Mouse (Mus musculus) lung, postnatal 14 days (tissue): ENCODE data around the gene Pde10a.
"Not testable (repeated sequence)": the region's sequence is repeated elsewhere in the genome, so short reads cannot be mapped to it uniquely, and the experiment has no call there.

ENCODE experiments used
- DNase-seq: peaks from one replicate; pipeline ENCODE4 v3.0.0; 2021

Pde10a gene

DNA sequence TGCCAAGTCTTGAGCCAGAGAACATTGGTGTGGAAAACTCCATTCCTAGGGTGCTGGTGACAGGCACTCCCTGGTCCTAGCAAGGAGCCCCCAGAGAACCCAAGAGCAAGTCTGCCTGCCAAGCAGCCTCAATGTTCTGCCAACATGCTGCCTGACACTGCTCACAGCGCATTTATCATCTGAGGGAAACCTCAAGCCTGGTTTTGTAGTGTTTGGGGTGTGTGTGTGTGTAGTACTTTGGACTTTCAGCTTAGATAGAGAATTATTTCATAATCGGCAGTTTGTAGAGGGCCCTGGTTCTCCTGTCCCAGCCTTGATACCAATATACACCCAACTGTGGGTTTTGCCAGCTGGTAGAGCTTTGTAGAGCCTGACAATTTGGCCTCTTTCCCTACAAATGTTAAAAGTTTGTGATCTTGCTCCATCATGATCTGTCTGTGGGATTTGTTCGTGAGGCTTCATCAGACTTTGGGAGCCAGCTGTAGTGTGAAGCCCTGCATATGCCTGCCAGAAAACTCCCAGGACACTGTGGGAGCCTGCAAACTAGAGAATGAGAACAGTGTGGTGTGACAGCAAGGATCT lies 127.6 kb downstream of the Pde10a start:
- DNase-seq: peak; percentile 55

DNA sequence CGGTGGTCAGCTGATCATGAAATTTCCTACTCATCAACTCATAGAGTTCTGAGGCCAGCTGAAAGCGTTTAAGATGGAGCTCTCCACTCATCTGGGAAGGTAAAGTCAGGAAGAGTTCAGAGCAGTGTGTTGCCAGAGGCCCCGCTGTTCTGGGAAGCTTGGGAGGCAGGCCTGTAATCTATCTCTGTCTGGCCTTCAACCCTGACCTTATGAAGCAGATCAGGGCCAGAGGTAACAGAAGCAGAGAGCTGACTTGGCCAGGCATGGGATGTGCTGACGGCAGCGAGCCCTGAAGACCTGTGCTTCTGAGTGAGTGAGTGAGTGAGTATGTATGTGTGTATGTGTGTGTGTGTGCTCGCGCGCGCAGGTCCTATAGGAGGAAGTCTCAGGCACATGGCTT lies 132.5 kb downstream of the Pde10a start:
- no peak for DNase-seq

- no peak for DNase-seq
Observed at GRCm38 (mm10) chr17:8658751-8659454, 133.7 kb downstream of the Pde10a start.

DNA sequence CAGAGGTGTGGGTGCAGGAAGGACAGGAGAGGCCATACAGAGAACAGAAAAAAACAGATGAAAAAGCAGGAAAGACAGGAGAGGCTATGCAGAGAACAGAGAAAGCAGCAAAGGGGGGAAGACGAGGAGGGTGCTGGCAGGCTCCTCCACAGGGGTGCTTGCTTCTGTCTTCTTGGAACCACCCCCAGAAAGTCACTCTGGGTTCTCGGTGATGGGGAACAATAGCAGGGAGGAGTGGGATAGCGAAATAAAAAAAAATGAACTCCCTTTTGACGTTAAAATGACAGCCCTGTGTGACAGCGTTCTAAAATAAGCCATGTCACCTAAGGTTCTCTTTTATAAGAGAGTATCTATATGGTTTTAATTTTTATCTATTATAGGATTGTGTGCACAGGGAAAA lies 141.7 kb downstream of the Pde10a start:
- no peak for DNase-seq

DNA sequence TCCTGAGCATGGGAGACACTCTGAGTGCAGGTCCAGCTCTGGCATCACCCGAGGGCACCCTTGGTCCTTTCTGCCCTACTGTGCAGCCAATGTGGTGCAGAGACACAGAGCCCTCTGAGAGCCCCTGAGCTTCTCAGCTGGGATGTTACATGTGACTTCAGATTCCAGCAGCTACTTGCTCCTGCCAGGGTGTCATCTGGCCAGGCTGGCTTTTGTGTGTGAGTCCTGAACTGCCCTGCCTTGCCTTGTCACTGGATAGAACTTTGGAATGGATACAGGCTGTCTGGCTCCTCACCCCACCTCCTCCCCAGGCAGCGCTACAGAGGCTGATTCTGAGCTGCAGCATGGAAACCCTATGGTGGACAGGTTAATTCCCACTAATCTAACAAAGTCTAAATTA lies 149.5 kb downstream of the Pde10a start:
- no peak for DNase-seq

DNA sequence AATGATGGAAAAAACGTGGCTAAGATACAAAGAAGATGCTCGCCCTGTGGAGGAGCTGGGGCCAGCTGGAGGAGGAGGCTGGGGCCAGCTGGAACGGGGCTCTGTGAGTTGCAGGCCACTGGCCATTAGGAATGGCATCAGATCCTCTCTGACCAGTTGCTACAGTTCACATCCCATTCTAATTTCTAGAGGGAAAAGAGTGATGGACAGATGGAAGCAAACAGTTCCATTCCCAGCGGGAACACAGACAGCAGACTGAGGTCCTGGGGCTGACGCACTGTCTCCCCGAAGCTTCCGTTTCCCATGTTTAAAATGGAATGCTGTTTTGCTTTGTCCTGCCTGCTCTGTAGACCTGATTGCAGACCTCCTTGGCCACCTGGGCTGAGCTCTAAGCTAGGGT lies 161.2 kb downstream of the Pde10a start:
- DNase-seq: no peak

DNA sequence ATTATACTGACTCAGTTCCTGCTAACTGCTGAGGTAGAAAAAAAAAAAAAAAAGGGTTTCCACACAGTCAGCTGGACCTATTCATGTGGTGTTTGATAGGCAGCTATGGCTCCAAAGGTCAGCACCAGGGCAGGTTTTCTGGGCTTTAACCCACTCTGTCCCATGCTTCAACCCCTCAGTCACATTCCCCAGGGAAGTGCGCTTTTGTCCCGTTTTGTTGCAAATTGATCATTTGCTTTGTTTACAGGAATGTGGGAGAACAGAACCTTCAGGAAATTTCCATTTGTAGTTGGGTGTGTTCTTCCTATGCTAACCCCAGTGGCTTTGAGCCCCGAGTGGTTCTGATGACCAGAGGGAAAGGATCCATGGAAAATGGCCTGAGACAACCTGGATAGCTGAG lies 162.9 kb downstream of the Pde10a start:
- DNase-seq: no peak

DNA sequence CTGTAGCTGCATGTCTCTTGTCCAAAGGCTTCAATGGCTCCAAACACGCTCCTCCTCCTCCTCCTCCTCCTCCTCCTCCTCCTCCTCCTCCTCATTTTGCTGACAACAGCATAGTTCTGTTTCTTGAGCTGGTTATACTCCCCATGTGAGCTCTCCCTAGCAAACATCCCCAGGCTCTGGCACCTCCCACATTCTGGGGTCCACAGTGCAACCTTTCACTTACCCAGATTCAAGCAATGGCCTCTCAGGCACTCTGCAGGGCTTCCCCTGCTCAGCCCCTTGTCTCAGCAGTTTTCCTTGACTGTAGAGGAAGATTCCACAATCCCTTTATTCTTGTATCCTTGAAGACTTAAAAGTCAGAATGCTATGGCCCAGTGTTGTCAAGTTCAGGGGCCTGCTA lies 173.1 kb downstream of the Pde10a start:
- no peak for DNase-seq

DNA sequence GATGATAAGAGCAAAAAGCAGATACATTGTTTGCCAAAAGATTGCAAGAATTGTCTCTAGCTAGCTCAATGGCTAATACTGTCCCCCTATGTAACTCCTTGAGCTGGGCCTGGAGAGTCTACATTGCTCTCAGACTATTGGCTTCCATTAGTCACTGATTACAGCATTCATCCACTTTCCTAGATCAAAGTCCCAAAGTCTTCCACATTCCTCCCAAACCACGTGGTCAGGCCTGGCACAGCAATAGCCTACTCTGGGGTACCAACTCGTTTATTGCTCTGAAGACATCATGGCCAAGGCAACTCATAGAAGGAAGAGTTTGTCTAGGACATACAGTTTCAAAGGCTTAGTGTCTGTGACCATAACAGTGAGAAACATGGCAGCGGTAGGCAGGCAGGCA lies 173.6 kb downstream of the Pde10a start:
- DNase-seq: no peak

GRCm38 (mm10) chr17:8701096-8701495 lies 175.9 kb downstream of the Pde10a start:
- no peak for DNase-seq

GRCm38 (mm10) chr17:8702503-8702902 lies 177.3 kb downstream of the Pde10a start:
- no peak for DNase-seq

DNA sequence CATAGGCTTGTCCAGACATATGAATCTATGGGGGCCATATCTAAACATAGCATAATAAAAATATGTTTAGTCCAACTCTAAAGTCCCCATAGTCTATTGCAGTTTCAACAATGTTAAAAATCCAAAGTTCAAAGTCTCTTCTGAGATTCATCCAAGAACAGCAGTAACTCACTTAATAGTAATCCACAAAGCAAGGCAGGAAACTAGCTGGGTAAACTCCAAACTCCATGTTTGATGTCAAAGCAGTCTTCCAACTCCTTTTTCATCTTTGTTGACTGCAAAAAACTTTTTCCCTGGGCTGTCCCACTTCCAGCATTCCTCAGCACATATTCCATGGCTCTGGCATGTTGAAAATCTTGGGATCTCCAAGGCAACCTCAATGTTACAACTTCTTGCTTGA lies 182.8 kb downstream of the Pde10a start:
- DNase-seq: no peak

- not testable (repeated sequence) for DNase-seq
Observed at GRCm38 (mm10) chr17:8712734-8713133, 187.6 kb downstream of the Pde10a start.

- DNase-seq: no peak
Observed at GRCm38 (mm10) chr17:8720961-8721360, 195.8 kb downstream of the Pde10a start.

GRCm38 (mm10) chr17:8724464-8724974 lies 199.3 kb downstream of the Pde10a start:
- DNase-seq: no peak

DNA sequence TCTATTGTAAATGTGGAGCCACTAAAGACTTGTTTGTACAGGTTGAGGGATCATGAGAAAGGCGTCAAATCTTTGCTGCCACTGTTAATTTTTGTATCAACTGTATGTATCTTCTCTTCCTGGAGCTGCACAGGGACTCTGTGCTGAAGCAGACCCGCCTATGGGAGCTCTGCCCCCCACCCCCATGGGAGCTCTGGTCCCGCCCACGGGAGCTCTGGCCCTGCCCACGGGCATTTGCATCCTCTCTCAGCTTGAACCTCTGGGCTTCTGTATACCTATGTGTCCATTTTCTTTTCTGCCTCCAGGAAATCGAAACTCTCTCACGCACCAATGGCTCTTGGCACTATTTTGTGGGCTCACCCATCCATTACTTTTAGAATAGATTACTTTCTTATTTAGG lies 203.5 kb downstream of the Pde10a start:
- DNase-seq: no peak

DNA sequence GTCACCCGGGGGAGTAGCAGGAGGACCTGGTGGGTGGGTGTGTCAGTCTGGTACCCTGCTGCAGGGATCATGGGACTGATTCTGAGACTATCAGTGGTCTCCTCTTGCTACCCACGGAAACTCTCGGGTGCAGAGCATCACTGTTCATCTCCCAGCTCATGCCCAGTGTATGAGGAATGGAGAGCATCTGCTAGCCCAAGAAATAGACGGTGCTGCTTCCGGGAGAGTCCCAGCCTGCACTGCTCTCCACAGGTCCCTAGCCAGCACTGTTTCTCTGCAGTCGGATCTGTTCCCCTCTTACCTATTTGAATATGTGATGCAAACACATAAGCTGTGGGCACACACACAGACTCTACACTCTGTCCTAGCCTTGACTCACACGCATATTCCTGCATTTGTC lies 204.6 kb downstream of the Pde10a start:
- DNase-seq: no peak

- no peak for DNase-seq
Observed at GRCm38 (mm10) chr17:8731073-8731472, 205.9 kb downstream of the Pde10a start.

DNA sequence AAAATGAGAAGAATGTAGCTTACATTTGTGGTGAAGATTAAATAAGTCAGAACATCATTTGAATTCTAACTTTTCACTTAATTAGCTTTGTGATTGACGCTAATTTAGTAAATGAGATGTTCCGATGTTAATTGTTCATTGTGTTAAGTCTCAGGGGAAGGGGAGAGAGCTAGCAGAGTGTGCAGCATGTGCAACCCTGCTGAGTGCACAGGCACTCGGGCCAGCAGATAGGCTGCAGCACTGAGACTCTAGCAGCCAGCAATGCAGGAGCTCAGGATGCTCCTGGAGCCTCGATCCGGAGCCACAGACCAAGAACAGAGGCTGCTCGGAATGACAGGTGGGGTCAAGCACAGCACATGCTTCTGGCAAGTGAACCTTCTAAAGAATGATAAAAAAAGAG lies 211.1 kb downstream of the Pde10a start:
- DNase-seq: no peak

DNA sequence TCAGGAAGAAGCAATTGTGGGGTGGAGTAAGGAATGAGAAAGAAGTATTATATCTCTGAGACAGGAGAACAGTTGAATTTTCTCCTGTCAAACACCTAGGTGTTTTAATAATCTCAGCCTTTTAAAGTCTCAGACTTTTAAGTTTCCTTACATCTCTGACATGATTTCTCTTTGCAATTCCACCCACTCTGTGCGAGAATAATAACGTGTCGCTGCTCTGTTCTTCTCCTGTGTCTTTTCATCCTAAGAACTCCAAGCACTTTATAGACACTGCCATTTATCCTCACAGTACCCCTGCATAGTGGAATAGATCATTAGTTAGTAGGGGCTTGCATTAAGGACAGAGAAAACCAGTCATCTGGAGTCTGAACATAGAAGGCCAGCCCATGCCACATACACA lies 217.6 kb downstream of the Pde10a start:
- DNase-seq: no peak

- DNase-seq: no peak
Observed at GRCm38 (mm10) chr17:8745334-8745733, 220.2 kb downstream of the Pde10a start.

- no peak for DNase-seq
Observed at GRCm38 (mm10) chr17:8749426-8749825, 224.3 kb downstream of the Pde10a start.

DNA sequence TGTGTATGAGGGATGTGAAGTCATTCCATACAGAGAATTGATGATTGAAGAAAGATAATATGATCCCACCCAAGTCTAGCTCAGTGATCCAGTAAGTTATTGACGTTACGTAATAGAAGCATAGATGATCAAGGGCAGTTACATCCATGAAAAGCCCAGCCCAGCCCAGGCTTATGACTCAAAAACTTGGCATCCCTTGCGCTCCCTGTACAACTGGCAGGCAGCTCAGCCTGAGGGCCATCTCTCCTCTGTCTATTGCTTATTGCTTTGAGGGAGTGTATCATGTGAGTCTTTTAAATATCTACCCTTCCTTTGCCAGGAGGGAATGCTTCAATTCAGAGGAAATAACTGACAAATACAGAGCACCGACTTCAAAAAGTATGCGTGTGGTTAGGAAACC lies 232.4 kb downstream of the Pde10a start:
- no peak for DNase-seq

DNA sequence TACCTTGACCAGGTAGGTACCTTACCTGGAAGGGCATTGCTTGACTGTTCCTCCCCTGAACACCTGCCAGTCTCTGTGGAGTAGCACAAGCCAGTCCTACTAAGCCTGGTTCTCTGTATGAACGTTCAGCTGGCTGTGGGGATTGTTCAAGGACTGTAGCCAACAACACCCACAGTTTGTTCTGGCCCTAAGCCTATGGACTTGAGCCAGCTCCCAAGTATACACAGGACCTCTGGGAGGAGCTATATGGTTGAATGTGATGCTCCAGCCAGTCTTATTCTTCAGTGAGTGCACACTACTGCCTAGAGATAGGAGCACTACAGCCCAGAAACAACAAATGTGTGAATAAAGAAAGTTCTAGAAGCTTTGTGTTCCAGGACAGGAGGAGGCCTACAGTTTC lies 238.1 kb downstream of the Pde10a start:
- DNase-seq: peak; percentile 17
